Mouse (Mus musculus): ENCODE results near the gene Zfp473. TPM values are rescaled to one million over a fixed set of nuclear protein-coding genes. Genes with fewer than 3 reads are reported as not detected.

The Zfp473 gene
- polyA plus RNA-seq, 1 experiment from 2014 or later = 0.87 TPM

DNA sequence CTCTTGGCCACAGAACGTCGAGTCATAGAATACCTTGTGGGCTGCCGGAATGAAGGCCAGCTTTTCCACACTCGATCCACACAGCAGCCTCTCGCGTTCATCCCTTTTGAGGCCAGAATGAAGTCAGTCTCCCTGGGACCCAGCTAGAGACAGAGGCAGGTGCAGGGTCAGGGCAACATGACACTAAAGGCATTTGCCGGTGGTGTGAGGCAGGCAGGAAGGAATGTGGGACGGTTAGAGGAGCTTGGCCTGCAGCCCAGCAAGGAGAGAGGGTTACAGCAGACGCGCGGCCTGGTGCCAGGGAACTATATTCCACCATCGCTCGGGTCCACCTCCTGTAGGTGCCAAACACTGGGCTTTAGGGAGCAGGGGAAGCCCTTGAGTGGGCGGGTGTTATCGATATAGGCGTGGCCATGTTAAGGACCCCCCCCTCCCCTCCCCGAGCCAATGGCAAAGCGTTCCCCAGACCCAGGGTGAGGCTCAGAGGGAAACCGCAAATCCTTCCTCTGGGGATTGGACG, 53.6 kb downstream of the Zfp473 start:
- peak; percentile 39 for DNase-seq (ENCODE audit: low spot score)
- Histone ChIP-seq H3K9ac (ENCODE audit: low read depth, low read length) (no peak overlapping the region), H3K4me1 (replicated peaks; ENCODE audit: insufficient read depth, low read length) (no peaks in the 10 kb centered on the region), H3K4me3 (replicated peaks; ENCODE audit: low read depth, low read length) (no peak overlapping the region), H3K36me3 (ENCODE audit: insufficient read depth, low read length) (no peaks in the 10 kb centered on the region), H3K4me2 (ENCODE audit: low read length) (no peak overlapping the region), H3K27ac (no peak overlapping the region), H3K27me3 (ENCODE audit: insufficient read depth, low read length) (no peaks in the 10 kb centered on the region), H3K9me3 (replicated peaks; ENCODE audit: low read length) (no peaks in the 10 kb centered on the region)
- 0 out of 2 replicates have a peak, but pooled peaks have one; percentile 38 for ATAC-seq (replicated peaks; ENCODE audit: low FRiP score, low read depth)
- no peak for TF ChIP-seq CTCF (IDR thresholded peaks at IDR 0.05; ENCODE audit: low read depth)
- 8% methylated on average over 19 of the region's 20 CpGs for WGBS

DNA sequence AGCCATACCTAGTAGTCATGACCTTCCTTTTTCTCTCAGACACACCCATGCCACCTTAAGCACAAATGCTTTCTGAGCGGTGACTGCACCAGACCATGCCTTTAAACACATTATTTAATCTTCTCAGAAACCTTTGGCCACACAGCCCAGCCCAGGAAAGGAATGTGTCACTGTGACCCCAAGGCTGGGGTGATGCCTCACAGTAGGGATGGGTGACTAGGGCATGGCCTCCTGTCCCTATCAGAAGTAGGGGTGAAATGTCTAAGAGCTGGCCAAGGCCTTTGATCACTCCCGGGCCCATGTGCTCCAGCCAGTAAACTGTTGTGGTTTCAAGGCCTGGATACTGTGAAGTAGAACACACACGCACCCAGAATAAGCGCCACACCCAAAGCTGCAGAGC, 55.6 kb downstream of the Zfp473 start:
- ATAC-seq (replicated peaks; ENCODE audit: low FRiP score, low read depth) = no peak

DNA sequence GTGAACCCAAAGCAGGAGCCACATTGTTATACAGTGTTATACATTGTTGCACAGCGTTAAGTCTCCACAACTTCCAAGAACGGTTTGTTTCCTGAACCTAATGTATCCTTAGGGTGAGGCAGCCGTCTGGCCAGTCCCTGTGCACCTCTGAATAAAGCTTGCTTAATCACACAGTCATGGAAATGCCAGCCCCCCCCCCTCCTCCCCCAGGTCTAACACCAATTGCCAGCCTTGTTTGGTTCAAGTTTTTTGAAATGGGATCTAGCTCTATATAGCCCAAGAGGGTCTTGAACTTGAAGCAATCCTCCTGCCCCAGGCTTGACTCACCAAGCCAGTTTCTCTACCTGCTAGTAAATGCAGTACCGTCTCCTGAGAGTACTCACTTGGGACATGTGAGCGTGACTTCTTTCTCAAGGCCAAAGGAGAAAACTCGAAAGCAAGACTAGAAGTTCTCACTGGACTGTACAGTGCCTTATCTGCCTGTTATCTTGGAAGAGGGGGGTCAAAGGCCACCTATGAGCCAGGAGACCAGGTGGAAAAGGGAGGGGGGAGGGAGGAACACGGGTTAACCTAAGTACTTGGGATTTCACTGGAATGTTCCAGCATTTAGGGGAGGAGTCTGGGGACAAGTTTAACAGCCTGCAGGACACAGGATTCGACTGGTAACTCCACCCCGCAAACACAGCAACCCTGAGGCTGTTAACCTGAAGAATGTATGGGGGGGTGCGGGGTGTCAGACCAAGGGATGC, 57.2 kb downstream of the Zfp473 start:
- H3K4me1 ChIP-seq (replicated peaks; ENCODE audit: insufficient read depth, low read length) = no peaks in the 10 kb centered on the region
- ATAC-seq (replicated peaks; ENCODE audit: low FRiP score, low read depth) = no peak
- WGBS = 65% methylated on average over 10 of the region's 10 CpGs
- no peak for DNase-seq (ENCODE audit: low spot score)
- no peak for TF ChIP-seq CTCF (IDR thresholded peaks at IDR 0.05; ENCODE audit: low read depth)
- H3K4me3 ChIP-seq (replicated peaks; ENCODE audit: low read depth, low read length) = no peak overlapping the region
- H3K9me3 ChIP-seq (replicated peaks; ENCODE audit: low read length) = no peaks in the 10 kb centered on the region
- no peaks in the 10 kb centered on the region for H3K27me3 ChIP-seq (ENCODE audit: insufficient read depth, low read length)
- no peak overlapping the region for H3K9ac ChIP-seq (ENCODE audit: low read depth, low read length)
- H3K36me3 ChIP-seq (ENCODE audit: insufficient read depth, low read length) = no peaks in the 10 kb centered on the region
- no peak overlapping the region for H3K27ac ChIP-seq
- H3K4me2 ChIP-seq (ENCODE audit: low read length) = no peak overlapping the region

More for the DNA sequence above, 55.6 kb downstream of the Zfp473 start:
- H3K4me1 ChIP-seq (replicated peaks; ENCODE audit: insufficient read depth, low read length) = no peaks in the 10 kb centered on the region
- DNase-seq (ENCODE audit: low spot score) = no peak
- H3K36me3 ChIP-seq (ENCODE audit: insufficient read depth, low read length) = no peaks in the 10 kb centered on the region
- H3K4me3 ChIP-seq (replicated peaks; ENCODE audit: low read depth, low read length) = no peak overlapping the region
- H3K4me2 ChIP-seq (ENCODE audit: low read length) = no peak overlapping the region
- H3K27ac ChIP-seq = no peak overlapping the region
- H3K27me3 ChIP-seq (ENCODE audit: insufficient read depth, low read length) = no peaks in the 10 kb centered on the region
- no peak overlapping the region for H3K9ac ChIP-seq (ENCODE audit: low read depth, low read length)
- WGBS = 87% methylated on average over 4 of the region's 4 CpGs
- H3K9me3 ChIP-seq (replicated peaks; ENCODE audit: low read length) = no peaks in the 10 kb centered on the region
- no peak for TF ChIP-seq CTCF (IDR thresholded peaks at IDR 0.05; ENCODE audit: low read depth)

DNA sequence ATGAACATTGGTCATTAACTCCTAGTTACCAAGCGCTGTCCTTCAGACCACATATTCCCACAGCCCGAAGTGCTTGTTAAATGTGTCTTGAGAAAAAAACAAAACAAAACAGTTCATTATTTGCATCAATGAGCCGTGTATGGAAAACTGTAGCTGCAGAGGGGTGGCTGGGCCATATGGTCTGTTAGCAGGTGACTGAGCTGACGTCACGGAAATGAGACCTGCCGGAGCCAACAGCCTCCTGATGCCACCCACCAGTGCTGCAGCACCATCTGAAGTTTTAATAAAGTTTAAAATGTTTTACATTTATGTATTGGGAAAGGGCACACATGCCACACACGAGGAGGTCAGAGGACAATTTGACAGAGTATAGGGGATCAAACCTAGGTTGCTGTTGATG, 61.5 kb downstream of the Zfp473 start:
- no peaks in the 10 kb centered on the region for H3K36me3 ChIP-seq (ENCODE audit: insufficient read depth, low read length)
- WGBS = 76% methylated on average over 7 of the region's 7 CpGs

DNA sequence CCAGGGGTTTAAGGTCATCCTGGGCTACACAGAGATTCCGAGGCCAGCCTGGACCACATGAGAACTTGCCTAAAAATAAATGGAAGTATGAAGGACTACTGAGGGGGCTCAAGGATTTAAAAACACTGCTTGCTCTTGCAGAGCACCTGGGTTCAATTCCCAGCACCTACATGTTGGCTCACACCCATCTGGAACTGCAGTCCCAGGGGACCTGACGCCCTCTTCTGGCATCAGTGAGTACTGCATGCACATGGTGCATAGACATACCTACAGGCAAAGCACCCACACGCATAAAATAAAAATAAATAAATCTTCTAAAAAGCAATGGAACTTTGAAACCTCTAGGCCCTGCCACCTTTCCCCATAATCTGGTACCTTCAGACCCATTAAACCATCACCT, 62.0 kb downstream of the Zfp473 start:
- DNase-seq (ENCODE audit: low spot score) (no peak), ATAC-seq (replicated peaks; ENCODE audit: low FRiP score, low read depth) (no peak)
- no peaks in the 10 kb centered on the region for H3K9me3 ChIP-seq (replicated peaks; ENCODE audit: low read length)
- no peaks in the 10 kb centered on the region for H3K27me3 ChIP-seq (ENCODE audit: insufficient read depth, low read length)
- H3K4me2 ChIP-seq (ENCODE audit: low read length) = no peak overlapping the region
- no peak overlapping the region for H3K9ac ChIP-seq (ENCODE audit: low read depth, low read length)
- 66% methylated on average over 3 of the region's 3 CpGs for WGBS
- H3K4me3 ChIP-seq (replicated peaks; ENCODE audit: low read depth, low read length) = no peak overlapping the region
- TF ChIP-seq CTCF (IDR thresholded peaks at IDR 0.05; ENCODE audit: low read depth) = peak; percentile 19; the same call in 1 of the 2 replicates
- no peaks in the 10 kb centered on the region for H3K36me3 ChIP-seq (ENCODE audit: insufficient read depth, low read length)
- H3K27ac ChIP-seq = no peak overlapping the region
- no peaks in the 10 kb centered on the region for H3K4me1 ChIP-seq (replicated peaks; ENCODE audit: insufficient read depth, low read length)

More for the DNA sequence above, 61.5 kb downstream of the Zfp473 start:
- no peaks in the 10 kb centered on the region for H3K4me1 ChIP-seq (replicated peaks; ENCODE audit: insufficient read depth, low read length)
- no peak for DNase-seq (ENCODE audit: low spot score)
- H3K27me3 ChIP-seq (ENCODE audit: insufficient read depth, low read length) = no peaks in the 10 kb centered on the region
- no peak for ATAC-seq (replicated peaks; ENCODE audit: low FRiP score, low read depth)
- no peak overlapping the region for H3K9ac ChIP-seq (ENCODE audit: low read depth, low read length)
- no peaks in the 10 kb centered on the region for H3K9me3 ChIP-seq (replicated peaks; ENCODE audit: low read length)
- no peak overlapping the region for H3K27ac ChIP-seq
- H3K4me2 ChIP-seq (ENCODE audit: low read length) = no peak overlapping the region
- no peak overlapping the region for H3K4me3 ChIP-seq (replicated peaks; ENCODE audit: low read depth, low read length)
- no peak for TF ChIP-seq CTCF (IDR thresholded peaks at IDR 0.05; ENCODE audit: low read depth)

DNA sequence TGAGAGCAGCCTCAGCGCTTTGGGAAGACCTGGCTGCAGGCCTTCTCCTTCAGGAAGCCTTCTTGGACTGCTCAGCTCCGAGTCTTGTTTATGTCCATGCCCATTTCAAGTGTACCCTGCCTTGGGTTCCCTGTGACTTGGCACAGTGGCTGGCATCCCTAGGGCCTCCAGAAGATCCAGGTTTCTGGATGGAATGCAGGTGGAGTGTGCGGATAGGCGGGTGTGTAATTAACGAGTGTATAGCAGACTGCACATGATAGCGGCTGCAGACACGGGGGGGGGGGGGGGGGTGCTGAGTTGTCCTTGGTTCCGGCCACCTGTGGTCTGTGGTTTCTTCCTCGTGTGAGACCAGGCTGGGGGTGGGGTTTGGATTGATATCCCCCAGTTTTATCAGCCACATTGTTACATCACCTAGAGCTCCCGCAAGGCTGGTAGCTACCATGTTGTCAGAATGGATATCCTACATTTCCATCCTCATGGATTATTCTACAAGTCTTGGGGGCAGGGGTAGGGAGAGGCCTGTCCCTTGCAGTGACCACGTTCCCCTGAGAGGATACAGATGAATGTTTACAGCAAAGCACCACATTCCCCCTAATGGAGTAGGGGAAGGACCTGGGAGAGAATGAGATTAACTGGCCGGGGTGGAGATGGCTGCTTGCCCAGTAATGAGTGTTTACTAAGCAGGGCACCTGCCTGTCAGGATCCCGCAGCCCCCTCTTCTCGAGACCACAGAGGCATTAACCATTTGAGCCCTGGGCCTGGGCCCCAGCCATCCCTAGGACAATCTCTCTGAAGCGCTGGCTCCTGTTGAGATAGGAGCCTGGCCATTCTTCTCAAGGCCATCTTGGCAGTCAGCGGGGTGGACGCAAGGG, 65.1 kb downstream of the Zfp473 start:
- Histone ChIP-seq H3K27me3 (ENCODE audit: insufficient read depth, low read length) (no peaks in the 10 kb centered on the region), H3K4me3 (replicated peaks; ENCODE audit: low read depth, low read length) (no peak overlapping the region), H3K4me2 (ENCODE audit: low read length) (no peak overlapping the region), H3K27ac (no peak overlapping the region), H3K4me1 (replicated peaks; ENCODE audit: insufficient read depth, low read length) (no peaks in the 10 kb centered on the region), H3K36me3 (ENCODE audit: insufficient read depth, low read length) (no peaks in the 10 kb centered on the region), H3K9ac (ENCODE audit: low read depth, low read length) (no peak overlapping the region), H3K9me3 (replicated peaks; ENCODE audit: low read length) (no peaks in the 10 kb centered on the region)
- ATAC-seq (replicated peaks; ENCODE audit: low FRiP score, low read depth) = no peak
- no peak for TF ChIP-seq CTCF (IDR thresholded peaks at IDR 0.05; ENCODE audit: low read depth)
- 60% methylated on average over 17 of the region's 17 CpGs for WGBS
- DNase-seq (ENCODE audit: low spot score) = no peak
